ENCODE assay signal across 17 mouse cellular contexts in genomic region chr4:99176841-99177240, GRCm38 (mm10).
"Had no signal": no experiment of that assay in that cellular context is flagged by ENCODE, and none has a peak within 500 bp of the region (broad histone marks: within the 10 kb centered on the region; RNA-seq: fewer than 3 reads in every experiment).

No protein-coding gene starts in this region.

- ATAC-seq: lung, postnatal 0 days; midbrain, embryonic 15.5 days had no signal

- H3K4me1 ChIP-seq: liver, embryonic 15.5 days; megakaryocyte, embryonic 14.5 days; neural tube, embryonic 13.5 days had no signal

- H3K36me3 ChIP-seq: limb, embryonic 10.5 days; liver, embryonic 15.5 days; midbrain, embryonic 15.5 days; neural tube, embryonic 13.5 days had no signal

- H3K9me3 ChIP-seq: limb, embryonic 10.5 days; liver, embryonic 15.5 days; megakaryocyte, embryonic 14.5 days; midbrain, embryonic 15.5 days; neural tube, embryonic 13.5 days had no signal

- H3K4me2 ChIP-seq: liver, embryonic 11.5 days; liver, embryonic 15.5 days; midbrain, embryonic 11.5 days; midbrain, embryonic 15.5 days; neural tube, embryonic 13.5 days had no signal

- H3K4me3 ChIP-seq: left cerebral cortex, adult 2 months; limb, embryonic 10.5 days; liver, embryonic 15.5 days; megakaryocyte, embryonic 14.5 days; midbrain, embryonic 15.5 days; neural tube, embryonic 13.5 days had no signal

- H3K27me3 ChIP-seq: liver, embryonic 15.5 days; midbrain, embryonic 15.5 days; neural tube, embryonic 13.5 days had no signal

- H3K27ac ChIP-seq: left cerebral cortex, adult 2 months; limb, embryonic 10.5 days; liver, embryonic 15.5 days; midbrain, embryonic 15.5 days; neural tube, embryonic 13.5 days had no signal

- H3K9ac ChIP-seq: liver, embryonic 15.5 days; midbrain, embryonic 15.5 days; neural tube, embryonic 13.5 days had no signal

- DNase-seq: kidney, adult 2 months; lung, adult 2 months; lung, postnatal 36 days; retina, postnatal 1 day; right cerebral cortex, postnatal 4 days; spleen, adult 18-20 months; thymus, adult 18-20 months; thymus, postnatal 14 days had no signal
